Mouse (Mus musculus) forebrain, embryonic 13.5 days (tissue): ENCODE data around the gene Ehd2. TPM values are rescaled to one million over a fixed set of nuclear protein-coding genes. Genes with fewer than 3 reads are reported as not detected.

Source experiments
- ATAC-seq: fragments of 200-750 bp; cut with Nextera tagmentation; 2 replicates; pipeline ENCODE4 v1.8.0; 2017
- H3K27ac ChIP-seq: fragments of 300-500 bp; sonication (generic); 2 replicates; pipeline ENCODE4 v1.5.1; 2015; ENCODE audit warnings: inconsistent platforms, mild to moderate bottlenecking, moderate library complexity
- H3K27me3 ChIP-seq: fragments of 300-500 bp; sonication (generic); 2 replicates; pipeline ENCODE4 v1.6.1; 2015; ENCODE audit warnings: mild to moderate bottlenecking, inconsistent platforms
- H3K36me3 ChIP-seq: fragments of 300-500 bp; sonication (generic); 2 replicates; pipeline ENCODE4 v1.6.1; 2015; ENCODE audit warnings: mild to moderate bottlenecking, inconsistent platforms; ENCODE audit not compliant: poor library complexity, severe bottlenecking
- H3K4me1 ChIP-seq: fragments of 300-500 bp; sonication (generic); 2 replicates; pipeline ENCODE4 v1.6.1; 2015; ENCODE audit warnings: inconsistent platforms
- H3K4me2 ChIP-seq: fragments of 300-500 bp; sonication (generic); 2 replicates; pipeline ENCODE4 v1.6.1; 2015; ENCODE audit warnings: inconsistent platforms, mild to moderate bottlenecking, moderate library complexity
- H3K4me3 ChIP-seq: fragments of 300-500 bp; sonication (generic); 2 replicates; pipeline ENCODE4 v1.5.1; 2015; ENCODE audit warnings: mild to moderate bottlenecking, inconsistent platforms
- H3K9ac ChIP-seq: fragments of 300-500 bp; sonication (generic); 2 replicates; pipeline ENCODE4 v1.6.1; 2015; ENCODE audit warnings: mild to moderate bottlenecking, inconsistent platforms
- H3K9me3 ChIP-seq: fragments of 300-500 bp; sonication (generic); replicated peaks from 2 replicates; pipeline ENCODE4 v1.6.1; 2016; ENCODE audit warnings: inconsistent platforms
- WGBS: fragments of 180-500 bp; shearing (Covaris S2); methylation state at CpG from one replicate; pipeline ENCODE4 v1.1.7; 2015; 5-methylcytosine and 5-hydroxymethylcytosine counted together
- polyA plus RNA-seq: library from polyadenylated mRNA; unstranded; fragments of >200 nt; fragmentation: Nextera tagmentation; extraction: Ambion mirVana; gene quantifications from 2 replicates; pipeline ENCODE4 v1.2.1, GENCODE M21; 2015

The Ehd2 gene
- 3.6 and 4.4 TPM in 2 replicates for polyA plus RNA-seq

- H3K27me3 ChIP-seq = no peaks in the 10 kb centered on the region
- under 1% methylated on average over 22 of the region's 22 CpGs for WGBS
- H3K27ac ChIP-seq = no peak within 1 kb of the TSS
- H3K9ac ChIP-seq = peak within 1 kb of the TSS; percentile 50
- peak within 1 kb of the TSS; percentile 31 for H3K4me3 ChIP-seq
- H3K4me1 ChIP-seq = peaks cover 12% of the 10 kb centered on the region
- peak within 1 kb of the TSS; percentile 54 for H3K4me2 ChIP-seq
- peaks cover 25% of the 10 kb centered on the region for H3K36me3 ChIP-seq
- H3K9me3 ChIP-seq = no peaks in the 10 kb centered on the region
- ATAC-seq = peak; percentile 74
Measured at GRCm38 (mm10) chr7:15967312-15967711, at the start of gene Ehd2. Ehd2 (minus strand) TSS chr7:15967567.

GRCm38 (mm10) chr7:16015384-16015783, 48.0 kb upstream of the Ehd2 start:
- ATAC-seq = no peak
- Histone ChIP-seq H3K27ac (no peak overlapping the region), H3K27me3 (no peaks in the 10 kb centered on the region), H3K9ac (no peak overlapping the region), H3K36me3 (peaks cover 21% of the 10 kb centered on the region), H3K4me3 (no peak overlapping the region), H3K4me1 (no peaks in the 10 kb centered on the region), H3K9me3 (no peaks in the 10 kb centered on the region), H3K4me2 (no peak overlapping the region)
- WGBS = 89% methylated on average over 5 of the region's 5 CpGs

GRCm38 (mm10) chr7:16014521-16015175, 47.3 kb upstream of the Ehd2 start:
- H3K4me3 ChIP-seq = no peak overlapping the region
- H3K4me1 ChIP-seq = no peaks in the 10 kb centered on the region
- no peak for ATAC-seq
- WGBS = 91% methylated on average over 8 of the region's 8 CpGs
- no peak overlapping the region for H3K9ac ChIP-seq
- no peak overlapping the region for H3K4me2 ChIP-seq
- H3K27ac ChIP-seq = no peak overlapping the region
- peaks cover 21% of the 10 kb centered on the region for H3K36me3 ChIP-seq
- no peaks in the 10 kb centered on the region for H3K9me3 ChIP-seq
- H3K27me3 ChIP-seq = no peaks in the 10 kb centered on the region

- no peak overlapping the region for H3K4me2 ChIP-seq
- H3K27ac ChIP-seq = no peak overlapping the region
- H3K27me3 ChIP-seq = no peaks in the 10 kb centered on the region
- ATAC-seq = no peak
- H3K9ac ChIP-seq = no peak overlapping the region
- 92% methylated on average over 5 of the region's 5 CpGs for WGBS
- H3K9me3 ChIP-seq = no peaks in the 10 kb centered on the region
- no peak overlapping the region for H3K4me3 ChIP-seq
- H3K36me3 ChIP-seq = peaks cover 21% of the 10 kb centered on the region
- H3K4me1 ChIP-seq = no peaks in the 10 kb centered on the region
Measured at GRCm38 (mm10) chr7:16013722-16014275, 46.4 kb upstream of the Ehd2 start.

- no peaks in the 10 kb centered on the region for H3K9me3 ChIP-seq
- no peak overlapping the region for H3K9ac ChIP-seq
- no peak for ATAC-seq
- H3K36me3 ChIP-seq = peaks cover 23% of the 10 kb centered on the region
- WGBS = 79% methylated on average over 11 of the region's 11 CpGs
- H3K27ac ChIP-seq = no peak overlapping the region
- H3K4me3 ChIP-seq = no peak overlapping the region
- no peaks in the 10 kb centered on the region for H3K27me3 ChIP-seq
- H3K4me1 ChIP-seq = no peaks in the 10 kb centered on the region
- no peak overlapping the region for H3K4me2 ChIP-seq
Measured at GRCm38 (mm10) chr7:16012576-16013263, 45.4 kb upstream of the Ehd2 start.

- Histone ChIP-seq H3K27ac (no peak overlapping the region), H3K4me2 (no peak overlapping the region), H3K4me1 (no peaks in the 10 kb centered on the region), H3K9ac (no peak overlapping the region), H3K4me3 (no peak overlapping the region), H3K36me3 (peaks cover 27% of the 10 kb centered on the region), H3K27me3 (no peaks in the 10 kb centered on the region), H3K9me3 (no peaks in the 10 kb centered on the region)
- WGBS = 92% methylated on average over 7 of the region's 7 CpGs
- ATAC-seq = no peak
Measured at GRCm38 (mm10) chr7:16011418-16012085, 44.2 kb upstream of the Ehd2 start.

GRCm38 (mm10) chr7:16010649-16011048, 43.3 kb upstream of the Ehd2 start:
- H3K9ac ChIP-seq = no peak overlapping the region
- no peaks in the 10 kb centered on the region for H3K4me1 ChIP-seq
- H3K27me3 ChIP-seq = no peaks in the 10 kb centered on the region
- WGBS = 86% methylated on average over 5 of the region's 5 CpGs
- H3K27ac ChIP-seq = no peak overlapping the region
- no peak for ATAC-seq
- H3K36me3 ChIP-seq = peaks cover 26% of the 10 kb centered on the region
- no peak overlapping the region for H3K4me3 ChIP-seq
- H3K9me3 ChIP-seq = no peaks in the 10 kb centered on the region
- H3K4me2 ChIP-seq = no peak overlapping the region

- H3K36me3 ChIP-seq = peaks cover 23% of the 10 kb centered on the region
- ATAC-seq = no peak
- no peaks in the 10 kb centered on the region for H3K9me3 ChIP-seq
- no peaks in the 10 kb centered on the region for H3K27me3 ChIP-seq
- H3K4me2 ChIP-seq = no peak overlapping the region
- 90% methylated on average over 7 of the region's 7 CpGs for WGBS
- no peak overlapping the region for H3K4me3 ChIP-seq
- peaks cover 5% of the 10 kb centered on the region; the same call in 1 of the 2 replicates for H3K4me1 ChIP-seq
- H3K9ac ChIP-seq = no peak overlapping the region
- H3K27ac ChIP-seq = no peak overlapping the region
Measured at GRCm38 (mm10) chr7:16009636-16010035, 42.3 kb upstream of the Ehd2 start.

- H3K4me1 ChIP-seq = peaks cover 18% of the 10 kb centered on the region
- no peaks in the 10 kb centered on the region for H3K27me3 ChIP-seq
- H3K9ac ChIP-seq = no peak overlapping the region
- 0 out of 2 replicates have a peak, but pooled peaks cover 12% of the 10 kb centered on the region for H3K36me3 ChIP-seq
- ATAC-seq = no peak
- H3K9me3 ChIP-seq = no peaks in the 10 kb centered on the region
- no peak overlapping the region for H3K27ac ChIP-seq
- no peak overlapping the region for H3K4me2 ChIP-seq
- H3K4me3 ChIP-seq = no peak overlapping the region
- 75% methylated on average over 3 of the region's 3 CpGs for WGBS
Measured at GRCm38 (mm10) chr7:16005020-16005419, 37.7 kb upstream of the Ehd2 start.

- 46% methylated on average over 12 of the region's 12 CpGs for WGBS
- Histone ChIP-seq H3K36me3 (peaks cover 14% of the 10 kb centered on the region), H3K4me2 (no peak overlapping the region), H3K27ac (peak overlapping the region; percentile 10; the same call in 1 of the 2 replicates), H3K9ac (no peak overlapping the region), H3K27me3 (no peaks in the 10 kb centered on the region), H3K4me3 (no peak overlapping the region), H3K9me3 (no peaks in the 10 kb centered on the region), H3K4me1 (peaks cover 18% of the 10 kb centered on the region)
- ATAC-seq = no peak
Measured at GRCm38 (mm10) chr7:16004177-16004856, 37.0 kb upstream of the Ehd2 start.

- H3K4me2 ChIP-seq = no peak overlapping the region
- 91% methylated on average over 4 of the region's 4 CpGs for WGBS
- no peak for ATAC-seq
- H3K27me3 ChIP-seq = no peaks in the 10 kb centered on the region
- peaks cover 21% of the 10 kb centered on the region for H3K36me3 ChIP-seq
- peaks cover 18% of the 10 kb centered on the region for H3K4me1 ChIP-seq
- H3K27ac ChIP-seq = no peak overlapping the region
- H3K4me3 ChIP-seq = no peak overlapping the region
- no peak overlapping the region for H3K9ac ChIP-seq
- H3K9me3 ChIP-seq = no peaks in the 10 kb centered on the region
Measured at GRCm38 (mm10) chr7:16003032-16003431, 35.7 kb upstream of the Ehd2 start.
